Comparison of ENCODE assay signal across 8 mouse cellular contexts in the genomic region with DNA sequence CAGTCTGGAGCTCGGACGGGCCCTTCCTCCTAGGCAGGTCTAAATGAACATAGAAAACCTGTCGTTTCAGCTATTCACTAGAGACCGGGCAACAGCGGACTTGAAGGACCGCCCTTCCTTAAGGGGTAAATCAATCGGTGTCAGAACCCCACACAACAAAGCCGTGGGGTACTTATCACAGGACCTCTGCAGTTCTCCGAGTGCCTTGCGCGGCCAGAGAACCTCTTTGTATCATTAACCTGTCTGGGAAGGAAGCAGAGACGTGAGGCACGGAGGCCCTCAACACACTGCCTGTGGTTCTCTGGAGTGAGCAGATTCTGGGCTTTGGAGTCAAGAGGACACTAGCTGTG. TPM values are rescaled to one million over a fixed set of nuclear protein-coding genes. Genes with fewer than 3 reads are reported as not detected.
DNase-seq lines count a peak whose midpoint lies in the region; ATAC-seq and TF ChIP-seq lines count a peak whose summit lies in the region.

No protein-coding gene starts in this region.

- no peaks in the 10 kb centered on the region for H3K9me3 ChIP-seq in embryonic facial prominence, embryonic 10.5 days
- no peaks in the 10 kb centered on the region for H3K9me3 ChIP-seq in hindbrain, embryonic 16.5 days (ENCODE audit: control insufficient read depth, low read length)
- H3K9me3 ChIP-seq in midbrain, embryonic 10.5 days (replicated peaks): no peaks in the 10 kb centered on the region

- peaks cover 49% of the 10 kb centered on the region for H3K36me3 ChIP-seq in embryonic facial prominence, embryonic 10.5 days (replicated peaks)
- peaks cover 7% of the 10 kb centered on the region; the same call in 1 of the 2 replicates for H3K36me3 ChIP-seq in hindbrain, embryonic 16.5 days (ENCODE audit: control insufficient read depth, insufficient read depth, low read length)
- H3K36me3 ChIP-seq in midbrain, embryonic 10.5 days: peaks cover 47% of the 10 kb centered on the region

- DNase-seq in left cerebral cortex, adult 2 months (ENCODE audit: extremely low spot score in 1 of 2, low spot score in 2 of 2): no peak
- no peak for DNase-seq in left cerebral cortex, postnatal 14 days (ENCODE audit: low spot score in 2 of 2)
- DNase-seq in embryonic facial prominence, embryonic 10.5 days (ENCODE audit: low spot score): no peak
- no peak for DNase-seq in midbrain, embryonic 10.5 days (ENCODE audit: low spot score)
- no peak for DNase-seq in cerebellum, adult 9-10 months
- no peak for DNase-seq in B cell, adult 2 months
- DNase-seq in retina, postnatal 1 day: no peak

- TF ChIP-seq CTCF in left cerebral cortex, adult 2 months (IDR thresholded peaks at IDR 0.05): no peak

- intact Hi-C loops in left cerebral cortex, adult 2 months (cut with DNase I): loop anchor here (10.0 kb wide), 1 partner anchor 142 kb away; no protein-coding TSS in a partner anchor
- intact Hi-C loops in left cerebral cortex, postnatal 14 days (cut with DNase I): no loop called here

- ATAC-seq in hindbrain, embryonic 16.5 days: peak; percentile 3; the same call in 1 of the 2 replicates

- H3K4me1 ChIP-seq in embryonic facial prominence, embryonic 10.5 days: peaks cover 24% of the 10 kb centered on the region
- peaks cover 17% of the 10 kb centered on the region for H3K4me1 ChIP-seq in hindbrain, embryonic 16.5 days (ENCODE audit: control insufficient read depth, insufficient read depth, low read depth, low read length)
- peaks cover 29% of the 10 kb centered on the region for H3K4me1 ChIP-seq in midbrain, embryonic 10.5 days

- under 1% methylated on average over 13 of the region's 13 CpGs for WGBS in embryonic facial prominence, embryonic 10.5 days
- WGBS in hindbrain, embryonic 16.5 days: under 1% methylated on average over 13 of the region's 13 CpGs
- whole genome bisulfite sequencing in midbrain, embryonic 10.5 days: 2% methylated on average over 13 of the region's 13 CpGs

- H3K9ac ChIP-seq in hindbrain, embryonic 16.5 days (ENCODE audit: low read depth, low read length): peak overlapping the region; percentile 78

- peak overlapping the region; percentile 59 for H3K4me3 ChIP-seq in left cerebral cortex, adult 2 months
- H3K4me3 ChIP-seq in embryonic facial prominence, embryonic 10.5 days: peak overlapping the region; percentile 75
- H3K4me3 ChIP-seq in hindbrain, embryonic 16.5 days (ENCODE audit: low read length): peak overlapping the region; percentile 67
- H3K4me3 ChIP-seq in midbrain, embryonic 10.5 days: peak overlapping the region; percentile 87

- H3K27me3 ChIP-seq in embryonic facial prominence, embryonic 10.5 days (replicated peaks; ENCODE audit: low read depth, poor library complexity, severe bottlenecking): no peaks in the 10 kb centered on the region
- no peaks in the 10 kb centered on the region for H3K27me3 ChIP-seq in hindbrain, embryonic 16.5 days (replicated peaks; ENCODE audit: control insufficient read depth, insufficient read depth, low read length)
- H3K27me3 ChIP-seq in midbrain, embryonic 10.5 days (ENCODE audit: low read depth, poor library complexity, severe bottlenecking): no peaks in the 10 kb centered on the region

- peak overlapping the region; percentile 88 for H3K27ac ChIP-seq in left cerebral cortex, adult 2 months
- H3K27ac ChIP-seq in embryonic facial prominence, embryonic 10.5 days (replicated peaks): peak overlapping the region; percentile 93
- peak overlapping the region; percentile 77 for H3K27ac ChIP-seq in hindbrain, embryonic 16.5 days (ENCODE audit: low read depth, low read length)
- H3K27ac ChIP-seq in midbrain, embryonic 10.5 days (replicated peaks): peak overlapping the region; percentile 94

- H3K4me2 ChIP-seq in hindbrain, embryonic 16.5 days (ENCODE audit: low read length): peak overlapping the region; percentile 74

RNA-seq across cellular contexts. Expression of gene Pmm2, which starts 0.6 kb away (rescaled TPM):
- 10 to 100 TPM; 36.2 to 36.9 TPM for total RNA-seq in left cerebral cortex, adult 2 months (2021)
- 10 to 100 TPM; 33.7 to 33.8 TPM for total RNA-seq in left cerebral cortex, postnatal 14 days (2021)
- polyA plus RNA-seq in embryonic facial prominence, embryonic 10.5 days (2016; fragmentation: Nextera tagmentation; extraction: Ambion mirVana): 54.1 and 58.7 TPM in 2 replicates
- 33.1 and 37.0 TPM in 2 replicates for polyA plus RNA-seq in hindbrain, embryonic 16.5 days (2015; fragmentation: Nextera tagmentation; extraction: Ambion mirVana)
- 50.5 and 51.9 TPM in 2 replicates for polyA plus RNA-seq in midbrain, embryonic 10.5 days (2016; fragmentation: Nextera tagmentation; extraction: Ambion mirVana)

RNA-seq across cellular contexts. Expression of gene Tmem186, which starts 0.7 kb away (rescaled TPM):
- total RNA-seq in left cerebral cortex, adult 2 months (2021): 10 to 100 TPM; 12.5 to 13.1 TPM
- 10 to 100 TPM; 11.2 to 12.6 TPM for total RNA-seq in left cerebral cortex, postnatal 14 days (2021)
- 23.5 and 25.4 TPM in 2 replicates for polyA plus RNA-seq in embryonic facial prominence, embryonic 10.5 days (2016; fragmentation: Nextera tagmentation; extraction: Ambion mirVana)
- 22.5 and 23.1 TPM in 2 replicates for polyA plus RNA-seq in hindbrain, embryonic 16.5 days (2015; fragmentation: Nextera tagmentation; extraction: Ambion mirVana)
- polyA plus RNA-seq in midbrain, embryonic 10.5 days (2016; fragmentation: Nextera tagmentation; extraction: Ambion mirVana): 25.7 and 27.9 TPM in 2 replicates

RNA-seq across cellular contexts. Expression of gene Carhsp1, which starts 35.1 kb away (rescaled TPM):
- 10 to 100 TPM; 11.2 to 16.4 TPM for total RNA-seq in left cerebral cortex, adult 2 months (2021)
- 10 to 100 TPM in 1 of 2 experiments, 1 to 10 TPM in 1; 8.6 to 13.9 TPM for total RNA-seq in left cerebral cortex, postnatal 14 days (2021)
- polyA plus RNA-seq in embryonic facial prominence, embryonic 10.5 days (2016; fragmentation: Nextera tagmentation; extraction: Ambion mirVana): 168 and 176 TPM in 2 replicates
- 148 and 167 TPM in 2 replicates for polyA plus RNA-seq in hindbrain, embryonic 16.5 days (2015; fragmentation: Nextera tagmentation; extraction: Ambion mirVana)
- 197 and 253 TPM in 2 replicates for polyA plus RNA-seq in midbrain, embryonic 10.5 days (2016; fragmentation: Nextera tagmentation; extraction: Ambion mirVana)

RNA-seq across cellular contexts. Expression of gene Gm5767, which starts 43.7 kb away (rescaled TPM):
- not detected for total RNA-seq in left cerebral cortex, adult 2 months (2021)
- not detected for total RNA-seq in left cerebral cortex, postnatal 14 days (2021)
- polyA plus RNA-seq in embryonic facial prominence, embryonic 10.5 days (2016; fragmentation: Nextera tagmentation; extraction: Ambion mirVana): not detected in 2 replicates
- polyA plus RNA-seq in hindbrain, embryonic 16.5 days (2015; fragmentation: Nextera tagmentation; extraction: Ambion mirVana): not detected in 2 replicates
- not detected in 2 replicates for polyA plus RNA-seq in midbrain, embryonic 10.5 days (2016; fragmentation: Nextera tagmentation; extraction: Ambion mirVana)
